Mouse (Mus musculus): ENCODE results near the gene Gast. TPM values are rescaled to one million over a fixed set of nuclear protein-coding genes. Genes with fewer than 3 reads are reported as not detected.

Gast gene
- total RNA-seq, 2 experiments from 2014 or later, result not detected

Other genes starting within 250 kb of the Gast start
- not detected for gene Krt32, start 246.2 kb upstream of the Gast start, total RNA-seq (2021)
- gene Krt35, start 238.2 kb upstream of the Gast start, total RNA-seq (2021), result not detected
- not detected for gene Krt36, start 228.8 kb upstream of the Gast start, total RNA-seq (2021)
- not detected for gene Krt13, start 212.8 kb upstream of the Gast start, total RNA-seq (2021)
- under 1 TPM in 1 of 2 experiments, not detected in 1; 0.29 TPM for gene Krt15, start 198.5 kb upstream of the Gast start, total RNA-seq (2021)
- gene Krt19, start 185.7 kb upstream of the Gast start, total RNA-seq (2021), result 10 to 100 TPM; 10.3 to 16.7 TPM
- not detected for gene Krt9, start 141.2 kb upstream of the Gast start, total RNA-seq (2021)
- gene Krt14, start 126.9 kb upstream of the Gast start, total RNA-seq (2021), result 1 to 10 TPM; 1.8 to 2.7 TPM
- gene Krt16, start 85.5 kb upstream of the Gast start, total RNA-seq (2021), result not detected
- not detected for gene Krt17, start 73.4 kb upstream of the Gast start, total RNA-seq (2021)
- not detected for gene Krt42, start 64.5 kb upstream of the Gast start, total RNA-seq (2021)
- 1,000 to 10,000 TPM; 1,270 to 1,308 TPM for gene Eif1, start 14.5 kb upstream of the Gast start, total RNA-seq (2021)
- gene Hap1, start 21.7 kb downstream of the Gast start, total RNA-seq (2021), result 1 to 10 TPM; 1.4 TPM
- 100 to 1,000 TPM; 252 to 286 TPM for gene Jup, start 63.4 kb downstream of the Gast start, total RNA-seq (2021)
- 10 to 100 TPM; 24.4 to 27.3 TPM for gene P3h4, start 80.4 kb downstream of the Gast start, total RNA-seq (2021)
- gene Fkbp10, start 81.3 kb downstream of the Gast start, total RNA-seq (2021), result 10 to 100 TPM; 58.6 to 59.7 TPM
- gene Nt5c3b, start 107.4 kb downstream of the Gast start, total RNA-seq (2021), result 10 to 100 TPM; 36.9 to 46.3 TPM
- gene Klhl10, start 107.5 kb downstream of the Gast start, total RNA-seq (2021), result under 1 TPM; 0.57 to 0.97 TPM
- 10 to 100 TPM; 12.9 to 13.9 TPM for gene Klhl11, start 138.3 kb downstream of the Gast start, total RNA-seq (2021)
- 10 to 100 TPM; 47.8 to 51.1 TPM for gene Acly, start 193.6 kb downstream of the Gast start, total RNA-seq (2021)
- gene Ttc25, start 211.2 kb downstream of the Gast start, total RNA-seq (2021), result under 1 TPM; 0.17 to 0.38 TPM
- gene Cnp, start 240.5 kb downstream of the Gast start, total RNA-seq (2021), result 1 to 10 TPM; 6.1 to 7.1 TPM

All from heart, postnatal 10 days (tissue).